Mouse (Mus musculus): ENCODE measurements around the gene Nkx2-1.

DNA sequence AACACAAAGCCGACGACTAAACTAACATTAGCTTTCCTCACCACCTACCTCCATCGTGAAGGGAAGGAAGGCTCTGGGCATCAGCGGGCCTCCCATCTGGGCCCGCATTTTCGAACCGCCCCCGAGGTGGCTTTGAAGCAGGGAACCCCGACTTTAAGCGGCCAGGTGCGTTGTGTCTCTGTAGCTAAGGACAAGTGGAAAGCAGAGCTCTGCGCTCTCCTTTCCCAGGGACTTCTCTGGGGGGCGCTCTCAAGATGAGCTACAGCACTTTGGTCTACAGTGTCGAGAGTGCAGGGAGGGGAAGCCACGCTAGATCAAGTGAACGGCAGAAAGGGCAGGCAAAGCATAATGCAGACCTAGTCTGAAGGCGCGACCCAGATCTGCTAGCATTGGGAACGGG, 634 bp upstream of the Nkx2-1 start:
- no peak for TF ChIP-seq CTCF (IDR thresholded peaks at IDR 0.05; ENCODE audit: borderline replicate concordance, control insufficient read depth, extremely low read depth, insufficient read depth, low read length, poor library complexity)
- no peak for TF ChIP-seq POLR2A (IDR thresholded peaks at IDR 0.05; ENCODE audit: control insufficient read depth, extremely low read depth, insufficient read depth, low read length, poor library complexity)

All from thymus, adult 2 months (tissue).